Mouse (Mus musculus): ENCODE measurements around the gene 1700057G04Rik.

Gene 1700057G04Rik

GRCm38 (mm10) chr9:92309077-92309476, at the start of gene 1700057G04Rik:
TSS of gene 1700057G04Rik (plus strand) at chr9:92309377.
- no peak for DNase-seq (ENCODE audit: low spot score)

GRCm38 (mm10) chr9:92260481-92261159, 48.6 kb upstream of the 1700057G04Rik start:
- DNase-seq (ENCODE audit: low spot score) = no peak

GRCm38 (mm10) chr9:92265719-92266118, 43.5 kb upstream of the 1700057G04Rik start:
- no peak for DNase-seq (ENCODE audit: low spot score)

GRCm38 (mm10) chr9:92266558-92267171, 42.5 kb upstream of the 1700057G04Rik start:
- no peak for DNase-seq (ENCODE audit: low spot score)

GRCm38 (mm10) chr9:92267732-92268131, 41.4 kb upstream of the 1700057G04Rik start:
- DNase-seq (ENCODE audit: low spot score) = no peak

GRCm38 (mm10) chr9:92269829-92270404, 39.3 kb upstream of the 1700057G04Rik start:
- DNase-seq (ENCODE audit: low spot score) = no peak

GRCm38 (mm10) chr9:92270927-92271326, 38.2 kb upstream of the 1700057G04Rik start:
- DNase-seq (ENCODE audit: low spot score) = no peak

- no peak for DNase-seq (ENCODE audit: low spot score)
Measured at GRCm38 (mm10) chr9:92272650-92273049, 36.5 kb upstream of the 1700057G04Rik start.

- DNase-seq (ENCODE audit: low spot score) = no peak
Measured at GRCm38 (mm10) chr9:92273271-92273670, 35.9 kb upstream of the 1700057G04Rik start.

GRCm38 (mm10) chr9:92273956-92274762, 35.0 kb upstream of the 1700057G04Rik start:
- peak; percentile 15 for DNase-seq (ENCODE audit: low spot score)

GRCm38 (mm10) chr9:92275486-92276207, 33.5 kb upstream of the 1700057G04Rik start, which contains the start of gene Plscr2:
TSS of gene Plscr2 (plus strand) at chr9:92275602.
- no peak for DNase-seq (ENCODE audit: low spot score)

GRCm38 (mm10) chr9:92276360-92276759, 32.8 kb upstream of the 1700057G04Rik start:
- no peak for DNase-seq (ENCODE audit: low spot score)

GRCm38 (mm10) chr9:92280048-92280447, 29.1 kb upstream of the 1700057G04Rik start:
- DNase-seq (ENCODE audit: low spot score) = no peak

GRCm38 (mm10) chr9:92282563-92283171, 26.5 kb upstream of the 1700057G04Rik start:
- no peak for DNase-seq (ENCODE audit: low spot score)

GRCm38 (mm10) chr9:92289675-92290074, 19.5 kb upstream of the 1700057G04Rik start:
- DNase-seq (ENCODE audit: low spot score) = no peak

- DNase-seq (ENCODE audit: low spot score) = no peak
Measured at GRCm38 (mm10) chr9:92292169-92292568, 17.0 kb upstream of the 1700057G04Rik start.

- no peak for DNase-seq (ENCODE audit: low spot score)
Measured at GRCm38 (mm10) chr9:92292922-92293321, 16.3 kb upstream of the 1700057G04Rik start.

GRCm38 (mm10) chr9:92293560-92294548, 15.3 kb upstream of the 1700057G04Rik start:
- DNase-seq (ENCODE audit: low spot score) = no peak

- DNase-seq (ENCODE audit: low spot score) = no peak
Measured at GRCm38 (mm10) chr9:92298288-92298687, 10.9 kb upstream of the 1700057G04Rik start.

- no peak for DNase-seq (ENCODE audit: low spot score)
Measured at GRCm38 (mm10) chr9:92301213-92301612, 8.0 kb upstream of the 1700057G04Rik start.
